In genomic region chr6:110733914-110734313, GRCm38 (mm10) we compare ENCODE assay signal across 22 mouse cellular contexts.
"Had no signal": no experiment of that assay in that cellular context is flagged by ENCODE, and none has a peak within 500 bp of the region (broad histone marks: within the 10 kb centered on the region; RNA-seq: fewer than 3 reads in every experiment).

No protein-coding gene starts in this region.

- H3K27ac ChIP-seq: kidney, postnatal 0 days; left cerebral cortex, adult 2 months; limb, embryonic 12.5 days; limb, embryonic 15.5 days; liver, embryonic 14.5 days; macrophage; midbrain, embryonic 12.5 days; neural tube, embryonic 13.5 days; stomach, embryonic 15.5 days had no signal

- H3K9ac ChIP-seq: limb, embryonic 12.5 days; limb, embryonic 15.5 days; liver, embryonic 14.5 days; liver, postnatal 0 days; lung, embryonic 14.5 days; midbrain, embryonic 12.5 days; neural tube, embryonic 13.5 days; stomach, embryonic 15.5 days had no signal

- DNase-seq: kidney, adult 9 months; kidney, postnatal 25 days; layer of hippocampus, postnatal 36 days; liver, postnatal 0 days; lung, embryonic 14.5 days; retina, postnatal 1 day; right cerebral cortex, postnatal 25 days; spleen, adult 18-20 months; thymus, postnatal 25 days had no signal

- H3K4me3 ChIP-seq: left cerebral cortex, adult 2 months; limb, embryonic 12.5 days; limb, embryonic 15.5 days; midbrain, embryonic 12.5 days; myocyte; neural tube, embryonic 13.5 days; stomach, embryonic 15.5 days had no signal

- ATAC-seq: liver, postnatal 0 days; lung, postnatal 0 days; midbrain, embryonic 16.5 days had no signal

- H3K4me2 ChIP-seq: limb, embryonic 12.5 days; limb, embryonic 15.5 days; liver, embryonic 11.5 days; lung, embryonic 14.5 days; midbrain, embryonic 12.5 days; neural tube, embryonic 13.5 days; stomach, embryonic 15.5 days had no signal

- H3K27me3 ChIP-seq: limb, embryonic 12.5 days; limb, embryonic 15.5 days; midbrain, embryonic 12.5 days; neural tube, embryonic 13.5 days; stomach, embryonic 15.5 days had no signal

- H3K9me3 ChIP-seq: limb, embryonic 12.5 days; limb, embryonic 15.5 days; midbrain, embryonic 12.5 days; neural tube, embryonic 13.5 days; stomach, embryonic 15.5 days had no signal

- H3K36me3 ChIP-seq: limb, embryonic 12.5 days; limb, embryonic 15.5 days; midbrain, embryonic 12.5 days; neural tube, embryonic 13.5 days; stomach, embryonic 15.5 days had no signal

- H3K4me1 ChIP-seq: limb, embryonic 12.5 days; limb, embryonic 15.5 days; midbrain, embryonic 12.5 days; neural tube, embryonic 13.5 days; stomach, embryonic 15.5 days had no signal
